Mouse (Mus musculus): ENCODE results near the gene Syne2. TPM values are rescaled to one million over a fixed set of nuclear protein-coding genes. Genes with fewer than 3 reads are reported as not detected.
A peak's percentile ranks its signal among the peaks of the same experiment; 100 is the strongest.

Gene Syne2
- polyA plus RNA-seq, 1 experiment from 2014 or later: 42.6 TPM

- Histone ChIP-seq H3K9me3 (ENCODE audit: control insufficient read depth, low read length) (no peaks in the 10 kb centered on the region), H3K4me2 (ENCODE audit: low read length) (peak overlapping the region; percentile 14), H3K27ac (ENCODE audit: low read depth, low read length) (no peak overlapping the region), H3K4me1 (ENCODE audit: control insufficient read depth, insufficient read depth, low read depth, low read length) (peaks cover 10% of the 10 kb centered on the region), H3K36me3 (ENCODE audit: control insufficient read depth, insufficient read depth, low read length) (no peaks in the 10 kb centered on the region), H3K4me3 (ENCODE audit: low read length) (no peak overlapping the region), H3K9ac (ENCODE audit: low read depth, low read length) (no peak overlapping the region), H3K27me3 (replicated peaks; ENCODE audit: control insufficient read depth, insufficient read depth, low read length) (no peaks in the 10 kb centered on the region)
- peak; percentile 54 for ATAC-seq
- WGBS: 14% methylated on average over 9 of the region's 9 CpGs
Measured at GRCm38 (mm10) chr12:75873546-75874235, 55.8 kb downstream of the Syne2 start.

- WGBS: 20% methylated on average over 12 of the region's 12 CpGs
- peak; percentile 30; the same call in 1 of the 2 replicates for ATAC-seq
- H3K27ac ChIP-seq (ENCODE audit: low read depth, low read length): no peak overlapping the region
- no peak overlapping the region for H3K4me3 ChIP-seq (ENCODE audit: low read length)
- no peaks in the 10 kb centered on the region for H3K27me3 ChIP-seq (replicated peaks; ENCODE audit: control insufficient read depth, insufficient read depth, low read length)
- H3K4me2 ChIP-seq (ENCODE audit: low read length): peak overlapping the region; percentile 14
- H3K9me3 ChIP-seq (ENCODE audit: control insufficient read depth, low read length): no peaks in the 10 kb centered on the region
- peaks cover 10% of the 10 kb centered on the region for H3K4me1 ChIP-seq (ENCODE audit: control insufficient read depth, insufficient read depth, low read depth, low read length)
- no peak overlapping the region for H3K9ac ChIP-seq (ENCODE audit: low read depth, low read length)
- no peaks in the 10 kb centered on the region for H3K36me3 ChIP-seq (ENCODE audit: control insufficient read depth, insufficient read depth, low read length)
Measured at GRCm38 (mm10) chr12:75874287-75874994, 56.5 kb downstream of the Syne2 start.

- ATAC-seq: no peak
- 86% methylated on average over 12 of the region's 12 CpGs for WGBS
- no peak overlapping the region for H3K4me2 ChIP-seq (ENCODE audit: low read length)
Measured at GRCm38 (mm10) chr12:75879636-75880317, 61.8 kb downstream of the Syne2 start.

DNA sequence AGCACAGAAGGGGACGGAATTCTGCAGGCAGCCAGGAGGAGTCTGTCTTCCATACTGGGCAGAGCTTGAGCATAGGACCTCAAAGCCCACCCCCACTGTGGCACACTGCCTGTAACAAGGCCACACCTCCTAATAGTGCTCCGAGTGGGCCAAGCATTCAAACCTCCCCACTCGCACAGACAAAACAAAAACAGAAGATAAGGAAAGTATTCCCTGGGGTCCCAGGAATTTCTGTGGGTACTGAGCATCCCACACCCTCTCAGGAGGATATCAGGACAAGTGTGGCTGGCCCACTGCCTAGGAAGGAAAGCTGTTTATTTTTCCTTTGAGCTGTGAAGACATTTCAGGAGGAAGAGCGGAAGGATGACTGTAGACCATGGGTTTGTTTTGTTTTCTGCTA is 63.6 kb downstream of the Syne2 start:
- no peak overlapping the region for H3K9ac ChIP-seq (ENCODE audit: low read depth, low read length)
- WGBS: 64% methylated on average over 4 of the region's 4 CpGs
- no peak overlapping the region for H3K4me3 ChIP-seq (ENCODE audit: low read length)
- no peaks in the 10 kb centered on the region for H3K9me3 ChIP-seq (ENCODE audit: control insufficient read depth, low read length)
- no peaks in the 10 kb centered on the region for H3K4me1 ChIP-seq (ENCODE audit: control insufficient read depth, insufficient read depth, low read depth, low read length)
- no peak for ATAC-seq
- no peak overlapping the region for H3K27ac ChIP-seq (ENCODE audit: low read depth, low read length)
- H3K36me3 ChIP-seq (ENCODE audit: control insufficient read depth, insufficient read depth, low read length): no peaks in the 10 kb centered on the region
- no peaks in the 10 kb centered on the region for H3K27me3 ChIP-seq (replicated peaks; ENCODE audit: control insufficient read depth, insufficient read depth, low read length)
- H3K4me2 ChIP-seq (ENCODE audit: low read length): no peak overlapping the region

More at GRCm38 (mm10) chr12:75879636-75880317, 61.8 kb downstream of the Syne2 start:
- Histone ChIP-seq H3K27ac (ENCODE audit: low read depth, low read length) (no peak overlapping the region), H3K4me1 (ENCODE audit: control insufficient read depth, insufficient read depth, low read depth, low read length) (peaks cover under 1% of the 10 kb centered on the region), H3K9me3 (ENCODE audit: control insufficient read depth, low read length) (no peaks in the 10 kb centered on the region), H3K36me3 (ENCODE audit: control insufficient read depth, insufficient read depth, low read length) (no peaks in the 10 kb centered on the region), H3K4me3 (ENCODE audit: low read length) (no peak overlapping the region), H3K9ac (ENCODE audit: low read depth, low read length) (no peak overlapping the region), H3K27me3 (replicated peaks; ENCODE audit: control insufficient read depth, insufficient read depth, low read length) (no peaks in the 10 kb centered on the region)

DNA sequence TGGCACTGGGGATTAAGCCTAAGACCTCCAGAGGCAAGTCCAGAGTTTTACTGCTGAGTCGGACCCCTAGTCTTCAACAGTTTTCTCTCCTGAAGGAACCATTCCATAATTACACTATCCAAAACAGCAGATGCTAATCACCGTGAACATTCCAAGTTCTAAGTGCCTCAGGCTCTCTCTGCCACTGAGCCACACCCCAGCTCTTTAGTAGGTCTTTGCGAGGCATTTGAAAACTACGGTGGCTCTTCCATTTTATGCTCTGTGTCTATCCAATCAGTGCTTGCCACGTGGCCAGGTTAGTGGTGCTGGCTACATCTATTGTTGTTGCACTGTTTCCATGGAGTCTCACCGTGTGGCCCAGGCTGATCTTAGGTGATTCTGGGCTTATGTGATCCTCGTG is 68.2 kb downstream of the Syne2 start:
- no peak overlapping the region for H3K27ac ChIP-seq (ENCODE audit: low read depth, low read length)
- no peak overlapping the region for H3K9ac ChIP-seq (ENCODE audit: low read depth, low read length)
- no peaks in the 10 kb centered on the region for H3K27me3 ChIP-seq (replicated peaks; ENCODE audit: control insufficient read depth, insufficient read depth, low read length)
- ATAC-seq: no peak
- no peak overlapping the region for H3K4me2 ChIP-seq (ENCODE audit: low read length)
- no peak overlapping the region for H3K4me3 ChIP-seq (ENCODE audit: low read length)
- no peaks in the 10 kb centered on the region for H3K4me1 ChIP-seq (ENCODE audit: control insufficient read depth, insufficient read depth, low read depth, low read length)
- H3K36me3 ChIP-seq (ENCODE audit: control insufficient read depth, insufficient read depth, low read length): no peaks in the 10 kb centered on the region
- no peaks in the 10 kb centered on the region for H3K9me3 ChIP-seq (ENCODE audit: control insufficient read depth, low read length)
- 77% methylated on average over 7 of the region's 7 CpGs for WGBS

DNA sequence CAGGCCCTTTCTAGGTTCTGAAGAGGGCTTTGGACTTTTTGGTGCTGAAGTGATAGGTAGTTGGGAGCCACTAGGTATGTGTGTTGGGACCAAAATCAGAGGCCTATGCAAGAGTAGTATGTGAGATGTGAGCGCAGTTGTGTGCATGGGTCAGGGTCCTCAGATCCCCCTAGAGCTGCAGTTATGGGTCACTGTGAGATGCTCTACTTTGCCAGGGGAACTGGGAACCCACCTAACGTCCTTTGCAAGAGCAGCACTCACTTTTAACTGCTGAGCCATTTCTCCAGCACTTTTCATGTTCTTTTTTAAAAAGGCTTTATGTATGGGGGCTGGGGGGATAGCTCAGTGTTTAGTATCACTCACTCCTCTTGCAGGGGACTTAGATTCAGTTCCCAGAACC is 69.0 kb downstream of the Syne2 start:
- Histone ChIP-seq H3K4me1 (ENCODE audit: control insufficient read depth, insufficient read depth, low read depth, low read length) (no peaks in the 10 kb centered on the region), H3K27me3 (replicated peaks; ENCODE audit: control insufficient read depth, insufficient read depth, low read length) (no peaks in the 10 kb centered on the region), H3K9me3 (ENCODE audit: control insufficient read depth, low read length) (no peaks in the 10 kb centered on the region), H3K9ac (ENCODE audit: low read depth, low read length) (no peak overlapping the region), H3K27ac (ENCODE audit: low read depth, low read length) (no peak overlapping the region), H3K36me3 (ENCODE audit: control insufficient read depth, insufficient read depth, low read length) (no peaks in the 10 kb centered on the region), H3K4me3 (ENCODE audit: low read length) (no peak overlapping the region), H3K4me2 (ENCODE audit: low read length) (no peak overlapping the region)
- 93% methylated on average over 2 of the region's 2 CpGs for WGBS
- no peak for ATAC-seq

DNA sequence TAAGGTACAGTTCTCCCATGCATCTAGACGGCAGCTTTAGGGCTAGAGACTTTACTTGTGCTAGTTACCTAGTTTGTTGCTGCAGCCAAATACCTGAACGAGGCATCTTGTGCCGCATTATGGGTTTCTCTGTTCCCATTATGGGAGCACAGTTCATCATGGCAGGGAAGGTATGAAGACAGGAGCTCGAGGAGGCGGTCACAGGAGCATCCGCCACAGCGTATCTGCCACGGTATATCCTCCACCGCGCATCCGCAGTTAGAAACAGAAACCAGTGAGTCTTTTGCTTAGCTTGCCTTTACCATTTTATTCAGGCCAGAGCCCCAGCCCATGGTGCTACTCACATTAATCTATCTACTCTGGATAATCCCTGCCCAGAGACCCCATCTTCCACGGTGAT is 70.8 kb downstream of the Syne2 start:
- WGBS: 94% methylated on average over 12 of the region's 12 CpGs
- no peak overlapping the region for H3K4me3 ChIP-seq (ENCODE audit: low read length)
- H3K27me3 ChIP-seq (replicated peaks; ENCODE audit: control insufficient read depth, insufficient read depth, low read length): no peaks in the 10 kb centered on the region
- no peaks in the 10 kb centered on the region for H3K9me3 ChIP-seq (ENCODE audit: control insufficient read depth, low read length)
- H3K27ac ChIP-seq (ENCODE audit: low read depth, low read length): no peak overlapping the region
- H3K9ac ChIP-seq (ENCODE audit: low read depth, low read length): no peak overlapping the region
- no peaks in the 10 kb centered on the region for H3K36me3 ChIP-seq (ENCODE audit: control insufficient read depth, insufficient read depth, low read length)
- H3K4me2 ChIP-seq (ENCODE audit: low read length): no peak overlapping the region
- no peaks in the 10 kb centered on the region for H3K4me1 ChIP-seq (ENCODE audit: control insufficient read depth, insufficient read depth, low read depth, low read length)
- no peak for ATAC-seq

DNA sequence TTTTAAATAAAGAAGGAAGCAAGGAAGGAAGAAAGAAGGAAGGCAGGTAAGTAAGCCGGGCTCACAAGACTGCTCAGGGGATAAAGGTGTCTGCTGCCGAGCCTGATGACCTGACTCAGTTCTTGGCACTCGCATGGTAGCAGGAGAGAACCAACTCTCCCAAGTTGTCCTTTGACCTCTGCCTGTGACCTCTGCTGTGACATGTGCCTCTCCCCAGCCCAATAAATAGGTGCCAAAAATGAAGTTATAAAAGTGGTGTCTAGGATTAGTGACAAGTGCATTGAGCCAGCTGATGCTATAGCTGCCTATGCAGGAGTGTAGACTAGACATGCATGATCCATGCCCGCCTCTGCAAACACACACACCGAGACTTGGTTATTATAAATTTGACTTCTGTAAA is 73.3 kb downstream of the Syne2 start:
- H3K4me1 ChIP-seq (ENCODE audit: control insufficient read depth, insufficient read depth, low read depth, low read length): no peaks in the 10 kb centered on the region
- 95% methylated on average over 5 of the region's 5 CpGs for WGBS

DNA sequence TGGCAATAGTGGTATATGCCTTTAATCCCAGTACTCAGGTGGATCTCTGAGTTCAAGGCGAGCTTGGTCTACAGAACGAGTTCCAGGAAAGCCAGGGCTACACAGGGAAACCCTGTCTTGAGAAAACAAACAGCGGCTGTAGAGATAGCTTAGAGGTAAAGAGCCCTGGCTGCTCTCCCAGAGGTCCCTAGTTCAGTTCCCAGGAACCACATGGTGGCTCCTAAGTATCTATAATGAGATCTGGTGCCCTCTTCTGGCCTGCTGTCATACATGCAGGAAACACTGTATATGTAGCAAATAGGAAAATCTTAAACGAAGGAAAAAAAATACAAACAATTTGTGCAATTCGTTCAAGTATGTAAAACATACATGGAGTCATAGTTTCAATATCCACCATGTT is 75.5 kb downstream of the Syne2 start:
- Histone ChIP-seq H3K4me2 (ENCODE audit: low read length) (no peak overlapping the region), H3K9me3 (ENCODE audit: control insufficient read depth, low read length) (no peaks in the 10 kb centered on the region), H3K27me3 (replicated peaks; ENCODE audit: control insufficient read depth, insufficient read depth, low read length) (no peaks in the 10 kb centered on the region), H3K9ac (ENCODE audit: low read depth, low read length) (no peak overlapping the region), H3K36me3 (ENCODE audit: control insufficient read depth, insufficient read depth, low read length) (no peaks in the 10 kb centered on the region), H3K4me3 (ENCODE audit: low read length) (no peak overlapping the region), H3K4me1 (ENCODE audit: control insufficient read depth, insufficient read depth, low read depth, low read length) (no peaks in the 10 kb centered on the region), H3K27ac (ENCODE audit: low read depth, low read length) (no peak overlapping the region)
- WGBS: 85% methylated on average over 5 of the region's 5 CpGs
- no peak for ATAC-seq

More for the DNA sequence above, 73.3 kb downstream of the Syne2 start:
- Histone ChIP-seq H3K4me2 (ENCODE audit: low read length) (no peak overlapping the region), H3K9ac (ENCODE audit: low read depth, low read length) (no peak overlapping the region), H3K9me3 (ENCODE audit: control insufficient read depth, low read length) (no peaks in the 10 kb centered on the region), H3K4me3 (ENCODE audit: low read length) (no peak overlapping the region), H3K27me3 (replicated peaks; ENCODE audit: control insufficient read depth, insufficient read depth, low read length) (no peaks in the 10 kb centered on the region), H3K36me3 (ENCODE audit: control insufficient read depth, insufficient read depth, low read length) (no peaks in the 10 kb centered on the region), H3K27ac (ENCODE audit: low read depth, low read length) (no peak overlapping the region)
- ATAC-seq: no peak
